Mouse (Mus musculus): ENCODE results near the gene Olfr463. TPM values are rescaled to one million over a fixed set of nuclear protein-coding genes. Genes with fewer than 3 reads are reported as not detected.

Gene Olfr463
- total RNA-seq, 2 experiments from 2014 or later = not detected

GRCm38 (mm10) chr11:87847884-87848283 lies 49.3 kb downstream of the Olfr463 start:
- no peak for DNase-seq (ENCODE audit: low spot score in 2 of 2)

- DNase-seq (ENCODE audit: low spot score in 2 of 2) = no peak
These were observed 50.1 kb downstream of the Olfr463 start for GRCm38 (mm10) chr11:87846968-87847600.

Other genes starting within 250 kb of the Olfr463 start
- gene Rnf43, start 234.7 kb downstream of the Olfr463 start, total RNA-seq (2021) = under 1 TPM; 0.17 to 0.29 TPM
- 10 to 100 TPM; 52.1 to 55.5 TPM for gene Supt4a, start 159.8 kb downstream of the Olfr463 start, total RNA-seq (2021)
- gene Tspoap1, start 136.8 kb downstream of the Olfr463 start, total RNA-seq (2021) = under 1 TPM; 0.18 to 0.39 TPM
- gene Mpo, start 103.8 kb downstream of the Olfr463 start, total RNA-seq (2021) = under 1 TPM; 0.34 to 0.93 TPM
- not detected for gene Lpo, start 69.1 kb downstream of the Olfr463 start, total RNA-seq (2021)
- 1 to 10 TPM; 5.3 to 6.6 TPM for gene Mks1, start 44.2 kb downstream of the Olfr463 start, total RNA-seq (2021)
- not detected for gene Epx, start 21.9 kb downstream of the Olfr463 start, total RNA-seq (2021)
- gene Olfr462, start 5.1 kb downstream of the Olfr463 start, total RNA-seq (2021) = not detected
- not detected for gene Olfr464, start 23.6 kb upstream of the Olfr463 start, total RNA-seq (2021)
- 100 to 1,000 TPM; 113 to 114 TPM for gene Dynll2, start 90.1 kb upstream of the Olfr463 start, total RNA-seq (2021)
- 100 to 1,000 TPM; 171 to 215 TPM for gene Srsf1, start 150.0 kb upstream of the Olfr463 start, total RNA-seq (2021)
- gene Vezf1, start 170.9 kb upstream of the Olfr463 start, total RNA-seq (2021) = 10 to 100 TPM; 39.5 to 44.8 TPM
- gene Cuedc1, start 200.7 kb upstream of the Olfr463 start, total RNA-seq (2021) = 10 to 100 TPM; 47.4 to 53.8 TPM

Data from gastrocnemius, postnatal 4 days (tissue).